Mouse (Mus musculus) MEL (cell line): ENCODE data around the gene Cd36.

Experiments used
- CHD2 ChIP-seq: IDR thresholded peaks from 2 replicates; pipeline ENCODE4 v1.6.1; 2011; ENCODE audit warnings: low read length, improper control_type of control experiment
- CTCF ChIP-seq, 3 experiments: IDR thresholded peaks in 2 of 3; conservative IDR thresholded peaks in 1 of 3; 2 replicates each; pipeline ENCODE4 v1.5.1; 2011 to 2012; ENCODE audit warnings: low read length in 3 of 3, low read depth in 2 of 3, mild to moderate bottlenecking in 2 of 3, improper control_type of control experiment in 1 of 3, inconsistent platforms in 1 of 3, mixed read lengths in 1 of 3, moderate library complexity in 1 of 3; ENCODE audit not compliant: control insufficient read depth in 1 of 3, insufficient read depth in 1 of 3, poor library complexity in 1 of 3, severe bottlenecking in 1 of 3
- E2F4 ChIP-seq: IDR thresholded peaks from 2 replicates; pipeline ENCODE4 v1.6.1; 2011; ENCODE audit warnings: low read depth, low read length, improper control_type of control experiment, borderline replicate concordance
- EP300 ChIP-seq, 2 experiments: IDR thresholded peaks; 2 replicates each; pipeline ENCODE4 v1.6.1; 2011; ENCODE audit warnings: improper control_type of control experiment in 2 of 2, low read length in 2 of 2, low read depth in 1 of 2, mild to moderate bottlenecking in 1 of 2
- GATA1 ChIP-seq: IDR thresholded peaks from 2 replicates; pipeline ENCODE4 v1.6.1; 2011; ENCODE audit warnings: low read depth, low read length, improper control_type of control experiment
- HCFC1 ChIP-seq: IDR thresholded peaks from 2 replicates; pipeline ENCODE4 v1.6.1; 2012; ENCODE audit warnings: low read depth, mild to moderate bottlenecking, inconsistent platforms, low read length, improper control_type of control experiment, moderate library complexity
- POLR2A ChIP-seq, 2 experiments: IDR thresholded peaks; 2 replicates each; pipeline ENCODE4 v1.6.1; 2011 to 2012; ENCODE audit warnings: low read length in 2 of 2, mild to moderate bottlenecking in 2 of 2, control low read depth in 1 of 2, improper control_type of control experiment in 1 of 2, low read depth in 1 of 2, moderate library complexity in 1 of 2; ENCODE audit not compliant: control insufficient read depth in 1 of 2, insufficient read depth in 1 of 2, poor library complexity in 1 of 2
- TAL1 ChIP-seq: IDR thresholded peaks from 2 replicates; pipeline ENCODE4 v1.6.1; 2012; ENCODE audit warnings: mild to moderate bottlenecking, inconsistent platforms, low read length, moderate library complexity, mixed read lengths
- USF1 ChIP-seq: IDR thresholded peaks from 2 replicates; pipeline ENCODE4 v1.6.1; 2014; ENCODE audit warnings: low read depth, mild to moderate bottlenecking, inconsistent platforms, low read length, improper control_type of control experiment, moderate library complexity
- ZKSCAN1 ChIP-seq: IDR thresholded peaks from 2 replicates; pipeline ENCODE4 v1.6.1; 2012; ENCODE audit warnings: low read depth, mild to moderate bottlenecking, inconsistent platforms, low read length, improper control_type of control experiment, moderate library complexity

DNA sequence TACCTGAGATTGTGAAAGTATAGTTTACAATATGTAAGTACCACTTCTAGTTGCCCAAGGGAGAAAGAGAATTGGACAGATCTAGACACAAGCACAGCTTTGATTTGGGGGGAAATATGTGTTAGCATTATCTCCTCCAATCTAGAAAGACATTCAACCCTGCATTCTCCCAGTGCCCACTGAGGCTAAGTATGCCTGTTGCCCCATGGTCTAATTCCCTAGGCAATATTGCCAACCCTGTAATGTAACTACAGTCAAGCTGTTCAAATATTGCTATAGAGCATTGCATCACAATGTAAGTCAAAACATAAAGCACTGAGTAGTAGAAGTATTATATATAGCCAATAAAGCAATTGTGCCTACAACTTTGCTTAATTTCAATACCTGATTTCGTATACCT lies 40.3 kb downstream of the Cd36 start:
- TF ChIP-seq POLR2A (IDR thresholded peaks at IDR 0.05; ENCODE audit: control insufficient read depth in 1 of 2, insufficient read depth in 1 of 2, low read depth in 1 of 2, low read length in 2 of 2, poor library complexity in 1 of 2) (no peak), CTCF (IDR thresholded peaks at IDR 0.05 in 2 of 3, conservative IDR thresholded peaks at IDR 0.05 in 1 of 3; ENCODE audit: control insufficient read depth in 1 of 3, insufficient read depth in 1 of 3, low read depth in 2 of 3, low read length in 3 of 3, poor library complexity in 1 of 3, severe bottlenecking in 1 of 3) (no peak), GATA1 (no peak), ZKSCAN1 (no peak), E2F4 (no peak), USF1 (no peak), HCFC1 (no peak), CHD2 (no peak), EP300 (IDR thresholded peaks at IDR 0.05; ENCODE audit: low read depth in 1 of 2, low read length in 2 of 2) (no peak), TAL1 (no peak)
